Comparison of ENCODE assay signal across 42 mouse cellular contexts in the genomic region with DNA sequence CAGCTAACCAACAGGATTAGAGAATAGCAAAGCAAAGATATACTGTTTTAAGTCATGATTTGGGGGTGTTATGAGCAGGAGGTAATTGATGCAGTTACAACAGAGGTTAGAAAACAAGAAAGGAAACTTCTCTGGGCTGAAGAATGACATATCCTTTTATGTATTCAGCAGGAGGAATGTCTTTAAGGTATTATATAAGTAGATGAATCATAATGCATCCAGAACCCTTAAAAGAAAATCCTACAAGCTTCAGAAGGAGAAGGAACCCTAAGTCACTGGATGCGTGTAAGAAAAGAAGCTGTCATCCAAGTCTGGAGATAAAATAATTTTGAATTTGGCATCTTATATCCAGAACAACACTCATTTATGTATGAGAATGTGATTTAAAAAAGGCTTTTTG. TPM values are rescaled to one million over a fixed set of nuclear protein-coding genes. Genes with fewer than 3 reads are reported as not detected.
"Had no signal": no experiment of that assay in that cellular context is flagged by ENCODE, and none has a peak within 500 bp of the region (broad histone marks: within the 10 kb centered on the region; RNA-seq: fewer than 3 reads in every experiment).

No protein-coding gene starts in this region.

- ATAC-seq: hindbrain, embryonic 16.5 days; hindbrain, postnatal 0 days; inflammation-experienced regulatory T-cells, adult 6 months; intestine, embryonic 15.5 days; intestine, embryonic 16.5 days; intestine, postnatal 0 days had no signal

- H3K27ac ChIP-seq: heart, embryonic 10.5 days; heart, embryonic 13.5 days; heart, embryonic 15.5 days; hindbrain, embryonic 10.5 days; hindbrain, embryonic 12.5 days; hindbrain, embryonic 13.5 days; hindbrain, embryonic 14.5 days; hindbrain, embryonic 15.5 days; hindbrain, postnatal 0 days; intestine, embryonic 15.5 days; kidney, embryonic 15.5 days; kidney, postnatal 0 days; layer of hippocampus, adult 2 months had no signal

- DNase-seq: heart, postnatal 10 days; heart, postnatal 14 days; heart, postnatal 36 days; heart, postnatal 4 days; kidney, adult 11 months; kidney, adult 18-20 months; kidney, adult 2 months; kidney, adult 8-10 months; kidney, adult 9 months; kidney, postnatal 10 days; kidney, postnatal 14 days; kidney, postnatal 25 days; kidney, postnatal 36 days; kidney, postnatal 4 days; layer of hippocampus, adult 9-11 months; layer of hippocampus, postnatal 36 days had no signal

- H3K4me3 ChIP-seq: heart, embryonic 10.5 days; heart, embryonic 12.5 days; heart, embryonic 13.5 days; heart, embryonic 15.5 days; hindbrain, embryonic 10.5 days; hindbrain, embryonic 12.5 days; hindbrain, embryonic 13.5 days; hindbrain, embryonic 15.5 days; intestine, embryonic 15.5 days; kidney, embryonic 15.5 days; layer of hippocampus, adult 2 months had no signal

RNA-seq across cellular contexts. Expression of gene Gm45261, which starts 11.1 kb away (rescaled TPM):
- total RNA-seq: heart, postnatal 10 days; heart, postnatal 14 days; heart, postnatal 25 days; heart, postnatal 36 days; heart, postnatal 4 days; hematopoietic stem cell, adult 5-6 weeks; hindbrain, postnatal 0 days; layer of hippocampus, adult 18-20 months; layer of hippocampus, adult 2 months; layer of hippocampus, adult 8-10 months; layer of hippocampus, postnatal 10 days; layer of hippocampus, postnatal 14 days; layer of hippocampus, postnatal 25 days; layer of hippocampus, postnatal 36 days; left cerebral cortex, adult 18-20 months had no signal
